Mouse (Mus musculus) limb, embryonic 12.5 days (tissue): ENCODE measurements around the gene Ndufa8. TPM values are rescaled to one million over a fixed set of nuclear protein-coding genes. Genes with fewer than 3 reads are reported as not detected.

Experiments used
- polyA plus RNA-seq: library from polyadenylated mRNA; unstranded; fragments of >200 nt; fragmentation: Nextera tagmentation; extraction: Ambion mirVana; gene quantifications from 2 replicates; pipeline ENCODE4 v1.2.1, GENCODE M21; 2016

Gene Ndufa8
- polyA plus RNA-seq, 1 experiment from 2014 or later = 181 TPM

Other genes with a start within 250 kb of the Ndufa8 start
- gene Ttll11, start 69.5 kb downstream of the Ndufa8 start, polyA plus RNA-seq = 1.3 and 1.5 TPM in 2 replicates
- gene Morn5, start 52 bp upstream of the Ndufa8 start, polyA plus RNA-seq = not detected in 2 replicates
- 0.95 and 1.0 TPM in 2 replicates for gene Lhx6, start 56.0 kb upstream of the Ndufa8 start, polyA plus RNA-seq
- 26.5 and 26.7 TPM in 2 replicates for gene Mrrf, start 87.0 kb upstream of the Ndufa8 start, polyA plus RNA-seq
- gene Rbm18, start 87.4 kb upstream of the Ndufa8 start, polyA plus RNA-seq = 90.8 and 95.6 TPM in 2 replicates
- 4.7 and 4.8 TPM in 2 replicates for gene Ptgs1, start 181.0 kb upstream of the Ndufa8 start, polyA plus RNA-seq